ENCODE assay signal across 8 mouse cellular contexts in genomic region chr5:32611341-32611961, GRCm38 (mm10). TPM values are rescaled to one million over a fixed set of nuclear protein-coding genes. Genes with fewer than 3 reads are reported as not detected.
DNase-seq lines count a peak whose midpoint lies in the region; TF ChIP-seq lines count a peak whose summit lies in the region.

No protein-coding gene starts in this region.

- no peak for TF ChIP-seq POLR2A in thymus, adult 2 months (IDR thresholded peaks at IDR 0.05; ENCODE audit: control insufficient read depth, extremely low read depth, insufficient read depth, low read length, poor library complexity)

- TF ChIP-seq CTCF in thymus, adult 2 months (IDR thresholded peaks at IDR 0.05; ENCODE audit: borderline replicate concordance, control insufficient read depth, extremely low read depth, insufficient read depth, low read length, poor library complexity) = no peak

- H3K4me3 ChIP-seq in thymus, adult 2 months (ENCODE audit: control insufficient read depth, insufficient read depth, low read length) = peak overlapping the region; percentile 59
- peak overlapping the region; percentile 92 for H3K4me3 ChIP-seq in megakaryocyte, embryonic 14.5 days (replicated peaks)

- H3K27ac ChIP-seq in thymus, adult 2 months (ENCODE audit: control insufficient read depth, insufficient read depth, low read length) = no peak overlapping the region

- peak; percentile 54 for DNase-seq in adrenal gland, postnatal 25 days
- no peak for DNase-seq in adrenal gland, adult 2 months
- DNase-seq in thymus, adult 2 months = peak; percentile 8
- DNase-seq in thymus, postnatal 14 days = no peak
- DNase-seq in frontal cortex, postnatal 36 days (ENCODE audit: low spot score in 2 of 2) = peak; percentile 12 to 25
- peak; percentile 15 to 16 for DNase-seq in layer of hippocampus, postnatal 25 days (ENCODE audit: extremely low spot score in 1 of 2, low spot score in 1 of 2)
- DNase-seq in splenic B cell, adult 2 months (ENCODE audit: low read depth, low spot score) = peak; percentile 34

- peaks cover 11% of the 10 kb centered on the region for H3K27me3 ChIP-seq in thymus, adult 2 months (ENCODE audit: control insufficient read depth, insufficient read depth, low read length)
- peaks cover 54% of the 10 kb centered on the region for H3K27me3 ChIP-seq in megakaryocyte, embryonic 14.5 days (replicated peaks)
- H3K27me3 ChIP-seq in splenic B cell, adult 2 months (ENCODE audit: control insufficient read depth, insufficient read depth, low read length, poor library complexity, severe bottlenecking) = no peaks in the 10 kb centered on the region; the same call in 1 of the 2 replicates

- H3K4me1 ChIP-seq in thymus, adult 2 months (replicated peaks; ENCODE audit: control insufficient read depth, insufficient read depth, low read length) = peaks cover 12% of the 10 kb centered on the region
- H3K4me1 ChIP-seq in megakaryocyte, embryonic 14.5 days = peaks cover 28% of the 10 kb centered on the region

- 1% methylated on average over 53 of the region's 54 CpGs for whole genome bisulfite sequencing in thymus, adult 2 months

- no peaks in the 10 kb centered on the region for H3K9me3 ChIP-seq in megakaryocyte, embryonic 14.5 days

- H3K36me3 ChIP-seq in thymus, adult 2 months (ENCODE audit: control insufficient read depth, insufficient read depth, low read length) = no peaks in the 10 kb centered on the region
- H3K36me3 ChIP-seq in megakaryocyte, embryonic 14.5 days (replicated peaks; ENCODE audit: low read length) = no peaks in the 10 kb centered on the region
- H3K36me3 ChIP-seq in splenic B cell, adult 2 months (ENCODE audit: control insufficient read depth, insufficient read depth, low read length, poor library complexity, severe bottlenecking) = no peaks in the 10 kb centered on the region

RNA-seq across cellular contexts. Expression of gene Yes1, which starts 0.5 kb away (rescaled TPM):
- total RNA-seq in adrenal gland, postnatal 25 days (2021) = 58.5 and 61.2 TPM in 2 replicates
- 10 to 100 TPM; 42.3 to 43.3 TPM for total RNA-seq in adrenal gland, adult 2 months (2021)
- 5.4 and 5.5 TPM in 2 replicates for polyA plus RNA-seq in adrenal gland, adult 2 months (2012; rRNA removed)
- polyA plus RNA-seq in thymus, adult 2 months (2012; rRNA removed) = 0.51 and 0.59 TPM in 2 replicates
- 10 to 100 TPM; 13.3 to 14.8 TPM for total RNA-seq in layer of hippocampus, postnatal 25 days (2021)
- not detected in 2 replicates for polyA plus RNA-seq in megakaryocyte, embryonic 14.5 days (2012; ENCODE audit: insufficient read depth, low replicate concordance)

Comparison
In these comparisons a context has a peak if more than half of its experiments do, and no peak if none do; other contexts are left out.
1. DNase-seq: peak in adrenal gland, postnatal 25 days (single experiment), thymus, adult 2 months (single experiment), frontal cortex, postnatal 36 days (2 of 2), layer of hippocampus, postnatal 25 days (2 of 2) and splenic B cell, adult 2 months (single experiment); none in adrenal gland, adult 2 months (single experiment) and thymus, postnatal 14 days (single experiment).